ENCODE assay signal across 1 mouse cellular context in genomic region chr19:24258368-24258767, GRCm38 (mm10).
TF ChIP-seq lines count a peak whose summit lies in the region.

No protein-coding gene starts in this region.

TF ChIP-seq in MEL, 35 proteins besides CTCF, POLR2A, EP300 and RAD21 (continued from another document):
- peak; percentile 84 for TF ChIP-seq GATA1 (IDR thresholded peaks at IDR 0.05; ENCODE audit: low read depth, low read length)
- no peak for TF ChIP-seq NRF1 (IDR thresholded peaks at IDR 0.05; ENCODE audit: insufficient read depth, low read depth, low read length, poor library complexity, severe bottlenecking)
- no peak for TF ChIP-seq RCOR1 (IDR thresholded peaks at IDR 0.05; ENCODE audit: low read depth, low read length)
- TF ChIP-seq ZMIZ1 (IDR thresholded peaks at IDR 0.05; ENCODE audit: low read depth, low read length): no peak
- no peak for TF ChIP-seq SMC3 (IDR thresholded peaks at IDR 0.05; ENCODE audit: low read depth, low read length)
- TF ChIP-seq HCFC1 (IDR thresholded peaks at IDR 0.05; ENCODE audit: low read depth, low read length): no peak
- no peak for TF ChIP-seq POLR2AphosphoS2 (IDR thresholded peaks at IDR 0.05; ENCODE audit: low read length)
- peak; percentile 78 for TF ChIP-seq TCF12 (IDR thresholded peaks at IDR 0.05; ENCODE audit: low read depth, low read length)
- TF ChIP-seq ELF1 (IDR thresholded peaks at IDR 0.05; ENCODE audit: low read depth, low read length): peak; percentile 44; the same call in 1 of the 2 replicates
- TF ChIP-seq USF1 (IDR thresholded peaks at IDR 0.05; ENCODE audit: low read depth, low read length): no peak
- no peak for TF ChIP-seq MYC (IDR thresholded peaks at IDR 0.05; ENCODE audit: low read depth, low read length)
- peak; percentile 76 for TF ChIP-seq TAL1 (IDR thresholded peaks at IDR 0.05; ENCODE audit: low read length)
- no peak for TF ChIP-seq TBP (IDR thresholded peaks at IDR 0.05; ENCODE audit: low read depth, low read length)
- TF ChIP-seq MAFK (IDR thresholded peaks at IDR 0.05; ENCODE audit: borderline replicate concordance, low read depth, low read length): no peak
- TF ChIP-seq NELFE (IDR thresholded peaks at IDR 0.05; ENCODE audit: low read depth, low read length): no peak
- TF ChIP-seq MYB (IDR thresholded peaks at IDR 0.05; ENCODE audit: low read depth, low read length): no peak
TF ChIP-seq in MEL: peak in this region for 8.
